Mouse (Mus musculus): Measurements from ENCODE around the gene Polr3gl. TPM values are rescaled to one million over a fixed set of nuclear protein-coding genes. Genes with fewer than 3 reads are reported as not detected.

Polr3gl gene
- total RNA-seq, 1 experiment, result 5.7 TPM

- H3K4me3 ChIP-seq (ENCODE audit: insufficient read depth in 1 of 2, low read depth in 1 of 2, low read length in 2 of 2, poor library complexity in 1 of 2, severe bottlenecking in 1 of 2), result no peak overlapping the region
- no peak for DNase-seq (ENCODE audit: low read depth, low spot score)
- H3K36me3 ChIP-seq (ENCODE audit: control insufficient read depth, insufficient read depth, low read length, poor library complexity, severe bottlenecking), result no peaks in the 10 kb centered on the region
- peaks cover 4 to 14% of the 10 kb centered on the region in 2 experiments for H3K4me1 ChIP-seq (ENCODE audit: control insufficient read depth in 2 of 2, insufficient read depth in 2 of 2, low read length in 2 of 2, poor library complexity in 1 of 2)
- TF ChIP-seq ZC3H11A (IDR thresholded peaks at IDR 0.05; ENCODE audit: borderline replicate concordance, low read depth, low read length) (no peak), CHD2 (IDR thresholded peaks at IDR 0.05; ENCODE audit: low read depth, low read length) (no peak), MAFK (IDR thresholded peaks at IDR 0.05; ENCODE audit: insufficient read depth, low read depth, low read length) (no peak), HCFC1 (IDR thresholded peaks at IDR 0.05; ENCODE audit: borderline replicate concordance, insufficient read depth, low read length) (no peak), ZNF384 (IDR thresholded peaks at IDR 0.05; ENCODE audit: low read depth, low read length) (no peak)
- in situ Hi-C loops (cut with MboI; ENCODE audit: low sequenced_read_pairs in 2 of 2, unreplicated experiment in 2 of 2), result no loop called here
- H3K9me3 ChIP-seq (ENCODE audit: control insufficient read depth, insufficient read depth, low read depth, low read length), result no peaks in the 10 kb centered on the region
- no peak overlapping the region for H3K9ac ChIP-seq (ENCODE audit: insufficient read depth, low read depth, low read length, poor library complexity, severe bottlenecking)
- no peak overlapping the region for H3K27ac ChIP-seq (ENCODE audit: insufficient read depth, low read depth, low read length, poor library complexity, severe bottlenecking)
Measured at GRCm38 (mm10) chr3:96599411-96599810, 5.4 kb upstream of the Polr3gl start.

DNA sequence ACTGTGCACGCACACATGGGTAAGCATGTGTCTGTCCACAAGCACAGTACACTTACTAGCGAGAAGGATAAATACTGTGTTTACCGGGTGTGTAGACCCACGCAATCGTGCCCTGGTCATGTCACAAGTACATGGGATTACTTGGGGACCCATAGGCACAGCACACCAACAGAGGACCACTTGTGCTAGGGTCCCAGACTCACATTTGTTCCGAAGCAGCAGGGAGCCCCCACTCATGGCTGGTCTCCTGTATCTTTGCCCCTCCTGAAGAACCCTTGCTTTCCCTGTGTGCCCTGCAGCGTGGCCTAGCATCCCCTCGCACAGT, 5.0 kb upstream of the Polr3gl start:
- Histone ChIP-seq H3K9me3 (ENCODE audit: control insufficient read depth, insufficient read depth, low read depth, low read length) (no peaks in the 10 kb centered on the region), H3K4me3 (ENCODE audit: insufficient read depth in 1 of 2, low read depth in 1 of 2, low read length in 2 of 2, poor library complexity in 1 of 2, severe bottlenecking in 1 of 2) (peak overlapping the region in 1 of 2 experiments; percentile 71; a peak in 1 of 4 replicates), H3K36me3 (ENCODE audit: control insufficient read depth, insufficient read depth, low read length, poor library complexity, severe bottlenecking) (no peaks in the 10 kb centered on the region), H3K27ac (ENCODE audit: insufficient read depth, low read depth, low read length, poor library complexity, severe bottlenecking) (no peak overlapping the region), H3K9ac (ENCODE audit: insufficient read depth, low read depth, low read length, poor library complexity, severe bottlenecking) (no peak overlapping the region), H3K4me1 (ENCODE audit: control insufficient read depth in 2 of 2, insufficient read depth in 2 of 2, low read length in 2 of 2, poor library complexity in 1 of 2) (peaks cover 4 to 14% of the 10 kb centered on the region in 2 experiments)
- in situ Hi-C loops (cut with MboI; ENCODE audit: low sequenced_read_pairs in 2 of 2, unreplicated experiment in 2 of 2), result no loop called here
- no peak for TF ChIP-seq HCFC1 (IDR thresholded peaks at IDR 0.05; ENCODE audit: borderline replicate concordance, insufficient read depth, low read length)
- no peak for TF ChIP-seq CHD2 (IDR thresholded peaks at IDR 0.05; ENCODE audit: low read depth, low read length)
- no peak for TF ChIP-seq ZNF384 (IDR thresholded peaks at IDR 0.05; ENCODE audit: low read depth, low read length)
- no peak for TF ChIP-seq ZC3H11A (IDR thresholded peaks at IDR 0.05; ENCODE audit: borderline replicate concordance, low read depth, low read length)
- no peak for TF ChIP-seq MAFK (IDR thresholded peaks at IDR 0.05; ENCODE audit: insufficient read depth, low read depth, low read length)
- no peak for DNase-seq (ENCODE audit: low read depth, low spot score)

DNA sequence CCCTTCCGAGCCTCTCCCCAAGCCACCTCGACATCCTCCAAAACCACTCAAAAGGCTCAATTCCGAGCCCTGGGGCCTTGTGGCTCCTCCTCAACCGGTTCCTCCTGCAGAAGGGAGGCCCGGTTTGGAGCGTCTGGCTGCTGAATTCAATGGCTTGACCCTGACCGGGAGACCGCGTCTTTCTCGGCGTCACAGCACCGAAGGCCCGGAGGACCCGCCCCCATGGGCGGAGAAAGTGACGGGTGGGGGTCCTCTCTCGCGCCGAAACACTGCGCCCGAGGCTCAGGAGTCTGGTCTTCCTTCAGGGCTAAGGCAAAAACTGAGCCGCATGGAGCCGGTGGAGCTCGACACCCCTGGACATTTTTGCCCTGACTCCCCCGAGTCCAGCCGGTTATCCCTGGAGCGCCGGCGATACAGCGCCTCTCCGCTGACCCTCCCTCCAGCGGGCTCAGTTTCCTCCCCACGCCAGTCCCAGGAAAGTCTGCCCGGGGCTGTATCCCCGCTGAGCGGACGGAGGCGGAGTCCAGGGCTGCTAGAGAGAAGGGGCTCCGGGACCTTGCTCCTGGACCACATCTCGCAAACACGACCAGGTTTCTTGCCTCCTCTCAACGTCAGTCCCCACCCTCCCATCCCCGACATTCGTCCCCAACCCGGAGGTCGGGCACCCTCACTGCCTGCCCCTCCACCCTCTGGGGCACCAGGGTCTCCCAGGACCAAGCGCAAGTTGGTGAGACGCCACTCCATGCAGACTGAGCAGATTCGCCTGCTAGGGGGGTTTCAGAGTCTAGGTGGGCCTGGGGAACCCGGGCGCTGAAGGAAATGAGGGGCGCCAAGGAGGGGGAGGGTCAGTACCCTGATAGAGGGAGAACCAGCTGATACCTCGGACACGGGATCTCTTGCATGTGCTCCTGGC, 4.4 kb upstream of the Polr3gl start:
- in situ Hi-C loops (cut with MboI; ENCODE audit: low sequenced_read_pairs in 2 of 2, unreplicated experiment in 2 of 2), result no loop called here
- Histone ChIP-seq H3K4me3 (ENCODE audit: insufficient read depth in 1 of 2, low read depth in 1 of 2, low read length in 2 of 2, poor library complexity in 1 of 2, severe bottlenecking in 1 of 2) (peak overlapping the region; percentile 65 to 71), H3K4me1 (ENCODE audit: control insufficient read depth in 2 of 2, insufficient read depth in 2 of 2, low read length in 2 of 2, poor library complexity in 1 of 2) (peaks cover 4 to 14% of the 10 kb centered on the region in 2 experiments), H3K36me3 (ENCODE audit: control insufficient read depth, insufficient read depth, low read length, poor library complexity, severe bottlenecking) (no peaks in the 10 kb centered on the region), H3K9ac (ENCODE audit: insufficient read depth, low read depth, low read length, poor library complexity, severe bottlenecking) (peak overlapping the region; percentile 56), H3K9me3 (ENCODE audit: control insufficient read depth, insufficient read depth, low read depth, low read length) (no peaks in the 10 kb centered on the region), H3K27ac (ENCODE audit: insufficient read depth, low read depth, low read length, poor library complexity, severe bottlenecking) (no peak overlapping the region)
- DNase-seq (ENCODE audit: low read depth, low spot score), result no peak
- TF ChIP-seq MAFK (IDR thresholded peaks at IDR 0.05; ENCODE audit: insufficient read depth, low read depth, low read length) (no peak), HCFC1 (IDR thresholded peaks at IDR 0.05; ENCODE audit: borderline replicate concordance, insufficient read depth, low read length) (no peak), ZC3H11A (IDR thresholded peaks at IDR 0.05; ENCODE audit: borderline replicate concordance, low read depth, low read length) (no peak), ZNF384 (IDR thresholded peaks at IDR 0.05; ENCODE audit: low read depth, low read length) (no peak), CHD2 (IDR thresholded peaks at IDR 0.05; ENCODE audit: low read depth, low read length) (no peak)

- DNase-seq (ENCODE audit: low read depth, low spot score), result no peak
- Histone ChIP-seq H3K9me3 (ENCODE audit: control insufficient read depth, insufficient read depth, low read depth, low read length) (no peaks in the 10 kb centered on the region), H3K4me3 (ENCODE audit: insufficient read depth in 1 of 2, low read depth in 1 of 2, low read length in 2 of 2, poor library complexity in 1 of 2, severe bottlenecking in 1 of 2) (peak overlapping the region; percentile 65 to 71), H3K4me1 (ENCODE audit: control insufficient read depth in 2 of 2, insufficient read depth in 2 of 2, low read length in 2 of 2, poor library complexity in 1 of 2) (peaks cover 13 to 14% of the 10 kb centered on the region in 2 experiments), H3K9ac (ENCODE audit: insufficient read depth, low read depth, low read length, poor library complexity, severe bottlenecking) (peak overlapping the region; percentile 56), H3K36me3 (ENCODE audit: control insufficient read depth, insufficient read depth, low read length, poor library complexity, severe bottlenecking) (no peaks in the 10 kb centered on the region), H3K27ac (ENCODE audit: insufficient read depth, low read depth, low read length, poor library complexity, severe bottlenecking) (no peak overlapping the region)
- TF ChIP-seq CHD2 (IDR thresholded peaks at IDR 0.05; ENCODE audit: low read depth, low read length), result no peak
- no peak for TF ChIP-seq ZC3H11A (IDR thresholded peaks at IDR 0.05; ENCODE audit: borderline replicate concordance, low read depth, low read length)
- no peak for TF ChIP-seq ZNF384 (IDR thresholded peaks at IDR 0.05; ENCODE audit: low read depth, low read length)
- TF ChIP-seq MAFK (IDR thresholded peaks at IDR 0.05; ENCODE audit: insufficient read depth, low read depth, low read length), result no peak
- no peak for TF ChIP-seq HCFC1 (IDR thresholded peaks at IDR 0.05; ENCODE audit: borderline replicate concordance, insufficient read depth, low read length)
- in situ Hi-C loops (cut with MboI; ENCODE audit: low sequenced_read_pairs in 2 of 2, unreplicated experiment in 2 of 2), result no loop called here
Measured at GRCm38 (mm10) chr3:96597435-96597891, 3.5 kb upstream of the Polr3gl start.

Measured in ES-E14 (cell line).